Mouse (Mus musculus) kidney, adult 2 months (tissue): ENCODE data around the gene Zfp526. TPM values are rescaled to one million over a fixed set of nuclear protein-coding genes. Genes with fewer than 3 reads are reported as not detected.

ENCODE experiments used
- DNase-seq: peaks from one replicate; pipeline ENCODE4 v3.0.0; 2021
- H3K27ac ChIP-seq: fragments of 200-500 bp; 2 replicates; pipeline ENCODE4 v1.5.1; 2012; ENCODE audit warnings: low read depth, low read length, control low read depth, inconsistent platforms; ENCODE audit not compliant: insufficient read depth
- H3K27me3 ChIP-seq: fragments of 200-500 bp; replicated peaks from 2 replicates; pipeline ENCODE4 v1.6.1; 2012; ENCODE audit warnings: mild to moderate bottlenecking, moderate library complexity, low read length, inconsistent platforms; ENCODE audit not compliant: control insufficient read depth, insufficient read depth
- H3K36me3 ChIP-seq: fragments of 200-500 bp; 2 replicates; pipeline ENCODE4 v1.6.1; 2012; ENCODE audit warnings: mild to moderate bottlenecking, moderate library complexity, low read length, inconsistent platforms; ENCODE audit not compliant: control insufficient read depth, insufficient read depth
- H3K4me1 ChIP-seq: fragments of 200-500 bp; 2 replicates; pipeline ENCODE4 v1.6.1; 2011; ENCODE audit warnings: low read length; ENCODE audit not compliant: control insufficient read depth, insufficient read depth
- H3K4me3 ChIP-seq: fragments of 200-500 bp; 2 replicates; pipeline ENCODE4 v1.5.1; 2011; ENCODE audit warnings: mild to moderate bottlenecking, low read depth, low read length, control low read depth; ENCODE audit not compliant: insufficient read depth
- CTCF ChIP-seq: fragments of 200-500 bp; conservative IDR thresholded peaks from 2 replicates; pipeline ENCODE4 v1.5.1; 2011; ENCODE audit warnings: low read depth, mild to moderate bottlenecking, control low read depth, low read length, moderate library complexity, mixed read lengths; ENCODE audit not compliant: insufficient read depth, insufficient read length
- POLR2A ChIP-seq: fragments of 200-500 bp; IDR thresholded peaks from one replicate; pipeline ENCODE4 v1.6.1; 2011; ENCODE audit warnings: low read depth, low read length, control low read depth
- WGBS: fragments of 180-500 bp; shearing (Covaris S2); methylation state at CpG from one replicate; pipeline ENCODE4 v1.1.7; 2018; 5-methylcytosine and 5-hydroxymethylcytosine counted together
- polyA plus RNA-seq: library from polyadenylated mRNA; depleted of rRNA; stranded (reverse); fragments of >200 nt; gene quantifications from 2 replicates; pipeline ENCODE4 v1.2.3, GENCODE M21; 2012

Gene Zfp526
- polyA plus RNA-seq, 1 experiment: 8.9 TPM

GRCm38 (mm10) chr7:25235526-25235925, 14.3 kb downstream of the Zfp526 start:
- H3K4me1 ChIP-seq: peaks cover 4% of the 10 kb centered on the region; the same call in 1 of the 2 replicates

GRCm38 (mm10) chr7:25237249-25238014, 16.2 kb downstream of the Zfp526 start, which contains the start of gene Gsk3a:
Gsk3a (minus strand) TSS chr7:25237851.
- TF ChIP-seq CTCF (no peak), POLR2A (no peak)
- WGBS: under 1% methylated on average over 64 of the region's 76 CpGs
- H3K4me3 ChIP-seq: peak within 1 kb of the TSS; percentile 59
- no peaks in the 10 kb centered on the region for H3K27me3 ChIP-seq
- H3K27ac ChIP-seq: peak within 1 kb of the TSS; percentile 93
- no peaks in the 10 kb centered on the region for H3K36me3 ChIP-seq
- peaks cover 4% of the 10 kb centered on the region; the same call in 1 of the 2 replicates for H3K4me1 ChIP-seq
- peak; percentile 99 for DNase-seq

More at GRCm38 (mm10) chr7:25235526-25235925, 14.3 kb downstream of the Zfp526 start:
- Histone ChIP-seq H3K4me3 (no peak overlapping the region), H3K27ac (no peak overlapping the region), H3K27me3 (no peaks in the 10 kb centered on the region), H3K36me3 (no peaks in the 10 kb centered on the region)
- no peak for TF ChIP-seq POLR2A
- TF ChIP-seq CTCF: no peak
- WGBS: 82% methylated on average over 5 of the region's 5 CpGs
- no peak for DNase-seq

DNA sequence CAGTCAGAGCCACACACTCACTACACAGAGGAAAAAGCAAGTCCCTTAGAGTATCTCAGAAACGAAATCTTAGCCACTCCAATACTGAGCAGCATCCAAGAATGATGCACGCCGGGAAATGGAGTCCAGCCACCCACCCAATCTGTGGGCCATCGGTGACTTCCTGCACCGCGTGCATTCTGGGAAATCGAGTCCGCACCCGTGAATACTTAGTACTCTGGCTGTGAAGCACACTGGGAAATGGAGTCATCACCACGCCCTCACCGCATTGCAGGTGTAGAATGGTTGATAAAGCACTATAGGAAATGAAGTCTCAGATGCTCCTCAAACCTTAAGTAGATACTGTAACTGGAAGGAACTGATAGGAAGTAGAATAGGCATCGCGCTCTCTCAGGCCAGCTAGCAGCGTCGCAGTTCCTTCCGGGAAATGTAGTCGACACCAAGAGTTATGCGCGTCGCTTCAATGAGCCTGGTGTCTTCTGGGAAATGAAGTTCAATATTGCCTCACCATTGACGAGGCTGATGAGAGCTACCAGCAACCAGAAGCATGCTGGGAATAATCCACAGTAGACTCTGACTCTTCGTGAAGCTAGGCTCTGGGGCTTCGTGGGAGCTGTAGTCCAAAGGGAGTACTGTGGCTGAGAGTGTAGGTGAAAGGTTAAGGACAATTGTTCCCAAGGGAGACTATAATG, 16.9 kb downstream of the Zfp526 start:
- Histone ChIP-seq H3K27me3 (no peaks in the 10 kb centered on the region), H3K36me3 (no peaks in the 10 kb centered on the region), H3K4me1 (peaks cover 4% of the 10 kb centered on the region; the same call in 1 of the 2 replicates), H3K4me3 (peak overlapping the region; percentile 55), H3K27ac (peak overlapping the region; percentile 93)
- no peak for TF ChIP-seq POLR2A
- TF ChIP-seq CTCF: 0 out of 2 replicates have a peak, but pooled peaks have one; percentile 2
- DNase-seq: peak; percentile 98
- WGBS: under 1% methylated on average over 23 of the region's 23 CpGs

- DNase-seq: peak; percentile 94
- 2% methylated on average over 30 of the region's 30 CpGs for WGBS
- TF ChIP-seq CTCF: peak; percentile 73
- peak; percentile 33 for TF ChIP-seq POLR2A
- H3K36me3 ChIP-seq: no peaks in the 10 kb centered on the region
- peaks cover 4% of the 10 kb centered on the region; the same call in 1 of the 2 replicates for H3K4me1 ChIP-seq
- H3K27me3 ChIP-seq: no peaks in the 10 kb centered on the region
- H3K4me3 ChIP-seq: peak overlapping the region; percentile 35
- peak overlapping the region; percentile 93 for H3K27ac ChIP-seq
Measured at GRCm38 (mm10) chr7:25238829-25239623, 17.8 kb downstream of the Zfp526 start.

DNA sequence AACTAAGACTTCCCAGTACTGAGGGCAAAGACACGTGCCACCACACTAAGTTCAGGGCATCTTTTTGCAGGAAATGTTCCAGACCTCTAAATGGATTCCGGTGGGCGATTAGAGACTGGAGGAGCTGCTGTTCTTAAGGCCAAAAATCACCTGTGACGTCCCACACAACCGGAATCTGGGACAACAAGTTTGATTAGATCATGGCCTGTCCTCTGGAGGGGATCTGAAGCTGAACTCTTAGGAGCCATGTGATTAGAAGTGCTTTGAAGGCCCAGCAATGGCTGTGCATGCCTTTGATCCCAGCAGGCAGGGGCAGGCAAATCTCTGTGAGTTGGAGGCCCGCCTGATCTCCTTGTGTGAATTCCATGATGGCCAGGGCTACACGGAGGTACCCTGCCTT, 19.4 kb downstream of the Zfp526 start:
- no peak for DNase-seq
- Histone ChIP-seq H3K4me3 (no peak overlapping the region), H3K4me1 (peaks cover 4% of the 10 kb centered on the region; the same call in 1 of the 2 replicates), H3K36me3 (peaks cover 2% of the 10 kb centered on the region; the same call in 1 of the 2 replicates), H3K27ac (no peak overlapping the region), H3K27me3 (no peaks in the 10 kb centered on the region)
- WGBS: 72% methylated on average over 7 of the region's 7 CpGs
- TF ChIP-seq POLR2A: no peak
- no peak for TF ChIP-seq CTCF

DNA sequence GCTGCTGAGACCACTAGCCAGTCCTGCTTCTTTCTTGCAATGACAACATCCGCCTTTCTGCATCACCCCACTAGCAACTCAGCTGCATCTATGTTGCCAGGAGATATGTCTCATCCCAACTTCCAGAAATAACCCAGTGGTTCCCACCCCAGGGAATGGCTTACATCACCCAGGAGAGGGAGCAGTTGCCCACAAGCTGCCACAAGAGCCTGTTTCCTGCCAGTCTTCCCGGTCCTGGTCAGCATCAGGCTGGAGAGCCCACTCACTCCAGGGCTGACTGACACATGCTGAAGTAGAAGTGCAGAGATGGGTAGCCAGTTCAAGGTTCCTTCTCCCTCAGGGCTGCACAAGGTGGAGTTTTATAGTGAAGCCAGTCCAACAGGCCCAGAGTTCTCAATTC, 19.8 kb downstream of the Zfp526 start:
- peaks cover 2% of the 10 kb centered on the region; the same call in 1 of the 2 replicates for H3K4me1 ChIP-seq
- DNase-seq: peak; percentile 69
- no peaks in the 10 kb centered on the region for H3K27me3 ChIP-seq
- H3K27ac ChIP-seq: no peak overlapping the region
- peak; percentile 82 for TF ChIP-seq CTCF
- no peak for TF ChIP-seq POLR2A
- peaks cover 2% of the 10 kb centered on the region; the same call in 1 of the 2 replicates for H3K36me3 ChIP-seq
- WGBS: 35% methylated on average over 2 of the region's 2 CpGs
- no peak overlapping the region for H3K4me3 ChIP-seq
